Mouse (Mus musculus) lung, postnatal 0 days (tissue): ENCODE data around the gene Ddx56.

Experiments
- CTCF ChIP-seq: IDR thresholded peaks from 2 replicates; pipeline ENCODE4 v1.5.1; 2016; ENCODE audit warnings: antibody characterized with exemption, mild to moderate bottlenecking
- EP300 ChIP-seq: IDR thresholded peaks from 2 replicates; pipeline ENCODE4 v1.6.1; 2016; ENCODE audit warnings: antibody characterized with exemption, mild to moderate bottlenecking, control low read depth

DNA sequence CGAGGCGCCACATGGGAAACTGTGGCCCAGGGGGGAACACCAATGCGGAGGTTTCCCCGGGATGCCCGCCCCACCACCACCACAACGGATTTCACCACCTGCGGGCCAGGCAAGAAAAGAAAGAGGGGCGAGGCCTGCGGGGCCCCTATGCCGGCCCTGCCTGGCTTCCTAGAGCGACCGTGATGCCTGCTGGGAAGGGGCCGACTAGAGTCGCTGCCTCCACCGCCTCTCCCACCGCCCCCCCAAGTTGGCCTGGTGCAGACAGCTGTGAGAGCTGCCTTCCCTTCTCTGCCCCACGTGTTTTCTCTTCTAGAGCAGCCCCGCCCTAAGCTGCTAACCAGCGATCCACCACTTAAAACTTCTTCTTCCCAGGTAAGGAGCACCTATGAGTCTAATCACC lies 22.9 kb downstream of the Ddx56 start:
- no peak for TF ChIP-seq CTCF
- TF ChIP-seq EP300: no peak
